Mouse (Mus musculus) megakaryocyte, embryonic 14.5 days (primary cell): ENCODE results near the gene Dph2. TPM values are rescaled to one million over a fixed set of nuclear protein-coding genes. Genes with fewer than 3 reads are reported as not detected.

Experiments
- H3K27me3 ChIP-seq: replicated peaks from 2 replicates; pipeline ENCODE3; 2012; ENCODE audit warnings: inconsistent platforms
- H3K36me3 ChIP-seq: replicated peaks from 2 replicates; pipeline ENCODE3; 2012; ENCODE audit warnings: low read length, inconsistent platforms, mixed read lengths
- H3K4me1 ChIP-seq: 2 replicates; pipeline ENCODE4 v1.6.1; 2012; ENCODE audit warnings: inconsistent platforms
- H3K4me3 ChIP-seq: replicated peaks from 2 replicates; pipeline ENCODE3; 2012; ENCODE audit warnings: moderate library complexity, mild to moderate bottlenecking, inconsistent platforms
- H3K9me3 ChIP-seq: 2 replicates; pipeline ENCODE4 v1.6.1; 2012; ENCODE audit warnings: inconsistent platforms
- FLI1 ChIP-seq: IDR thresholded peaks from 2 replicates; pipeline ENCODE4 v1.6.1; 2012; ENCODE audit warnings: low read length, inconsistent platforms, mixed read lengths
- GATA1 ChIP-seq: IDR thresholded peaks from 3 replicates; pipeline ENCODE4 v1.6.1; 2012; ENCODE audit warnings: mixed read lengths, low read length, inconsistent platforms, borderline replicate concordance
- polyA plus RNA-seq: library from polyadenylated mRNA; stranded (reverse); fragments of >175 nt; gene quantifications from 2 replicates; pipeline ENCODE4 v1.2.3, GENCODE M21; 2012; ENCODE audit warnings: low replicate concordance; ENCODE audit not compliant: insufficient read depth

Gene Dph2
- polyA plus RNA-seq, 1 experiment: 3.1 TPM

- H3K4me3 ChIP-seq: no peak overlapping the region
- TF ChIP-seq GATA1: no peak
- H3K36me3 ChIP-seq: peaks cover 4% of the 10 kb centered on the region
- no peaks in the 10 kb centered on the region for H3K4me1 ChIP-seq
- H3K9me3 ChIP-seq: no peaks in the 10 kb centered on the region
- peaks cover 79% of the 10 kb centered on the region for H3K27me3 ChIP-seq
Observed at GRCm38 (mm10) chr4:117845316-117845715, 46.5 kb downstream of the Dph2 start.

DNA sequence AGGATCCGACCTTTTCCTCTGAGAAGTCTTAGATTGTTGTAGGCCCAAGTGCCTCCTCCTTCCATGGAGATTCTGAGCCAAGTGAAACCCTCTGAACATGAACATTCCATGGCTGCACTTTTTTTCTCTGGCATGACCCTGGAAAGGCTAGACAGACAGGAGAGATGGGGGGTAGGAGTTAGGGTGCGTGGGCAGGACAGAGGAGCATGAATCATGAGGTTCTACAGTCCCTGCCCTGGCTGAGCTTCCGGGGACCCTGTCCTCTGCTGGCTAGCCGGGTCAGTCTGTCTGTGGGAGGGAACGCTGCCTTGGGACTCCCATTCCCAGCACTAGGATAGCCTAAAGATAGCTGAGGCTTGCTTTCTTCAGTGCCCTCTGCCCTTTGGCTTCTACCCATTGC is 47.4 kb downstream of the Dph2 start:
- Histone ChIP-seq H3K9me3 (no peaks in the 10 kb centered on the region), H3K27me3 (peaks cover 76% of the 10 kb centered on the region), H3K4me3 (no peak overlapping the region), H3K36me3 (peaks cover 4% of the 10 kb centered on the region), H3K4me1 (0 out of 2 replicates have a peak, but pooled peaks cover under 1% of the 10 kb centered on the region)
- TF ChIP-seq GATA1 (no peak), FLI1 (no peak)

DNA sequence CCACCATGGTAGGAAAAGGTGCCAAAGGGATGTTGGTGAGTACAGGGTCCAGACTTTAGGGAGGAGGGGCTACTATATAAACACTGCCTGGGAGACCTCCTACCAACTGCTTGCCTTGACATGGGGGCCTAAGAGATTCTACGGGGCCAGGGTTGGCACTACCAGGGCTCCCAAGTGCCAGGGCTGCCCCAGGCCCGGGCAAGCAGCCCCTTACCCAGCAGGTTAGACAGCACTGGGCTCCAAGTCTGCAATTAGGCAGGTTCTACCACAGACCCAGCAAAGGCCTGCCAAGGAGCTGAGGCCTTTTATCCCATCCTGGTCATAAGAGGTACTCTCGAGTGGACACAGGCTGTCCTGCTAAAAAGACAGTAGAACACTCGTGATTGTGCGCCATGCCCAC is 48.7 kb downstream of the Dph2 start:
- no peak for TF ChIP-seq GATA1
- no peak for TF ChIP-seq FLI1
- Histone ChIP-seq H3K4me3 (no peak overlapping the region), H3K4me1 (peaks cover 10% of the 10 kb centered on the region), H3K36me3 (peaks cover 4% of the 10 kb centered on the region), H3K27me3 (peaks cover 70% of the 10 kb centered on the region), H3K9me3 (no peaks in the 10 kb centered on the region)

- peaks cover 22% of the 10 kb centered on the region for H3K4me1 ChIP-seq
- H3K9me3 ChIP-seq: no peaks in the 10 kb centered on the region
- peaks cover 68% of the 10 kb centered on the region for H3K27me3 ChIP-seq
- no peak for TF ChIP-seq FLI1
- TF ChIP-seq GATA1: no peak
- no peak overlapping the region for H3K4me3 ChIP-seq
- peaks cover 4% of the 10 kb centered on the region for H3K36me3 ChIP-seq
Observed at GRCm38 (mm10) chr4:117841566-117841965, 50.3 kb downstream of the Dph2 start.

DNA sequence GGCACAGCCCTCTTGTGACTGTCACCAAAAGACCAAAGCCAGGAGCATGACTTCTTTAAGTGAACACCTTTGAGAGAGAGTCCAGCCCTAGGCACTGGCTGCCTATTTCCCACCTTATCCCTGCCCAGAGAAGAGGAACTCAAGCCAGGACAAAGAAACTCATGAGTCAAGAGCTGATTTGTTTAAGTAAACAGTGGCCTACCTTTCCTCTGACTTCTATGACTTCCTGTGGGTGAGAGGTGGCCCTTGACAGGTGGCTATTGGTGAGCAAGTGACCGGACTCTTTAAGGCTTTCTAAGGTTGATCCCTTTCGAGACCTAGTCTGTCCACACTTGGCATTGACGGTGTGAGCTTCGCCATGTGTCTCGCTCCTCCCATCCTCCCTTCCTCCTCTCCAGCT is 51.0 kb downstream of the Dph2 start:
- TF ChIP-seq GATA1 (no peak), FLI1 (no peak)
- Histone ChIP-seq H3K4me3 (no peak overlapping the region), H3K9me3 (no peaks in the 10 kb centered on the region), H3K36me3 (peaks cover under 1% of the 10 kb centered on the region), H3K4me1 (peaks cover 28% of the 10 kb centered on the region), H3K27me3 (peaks cover 67% of the 10 kb centered on the region)

DNA sequence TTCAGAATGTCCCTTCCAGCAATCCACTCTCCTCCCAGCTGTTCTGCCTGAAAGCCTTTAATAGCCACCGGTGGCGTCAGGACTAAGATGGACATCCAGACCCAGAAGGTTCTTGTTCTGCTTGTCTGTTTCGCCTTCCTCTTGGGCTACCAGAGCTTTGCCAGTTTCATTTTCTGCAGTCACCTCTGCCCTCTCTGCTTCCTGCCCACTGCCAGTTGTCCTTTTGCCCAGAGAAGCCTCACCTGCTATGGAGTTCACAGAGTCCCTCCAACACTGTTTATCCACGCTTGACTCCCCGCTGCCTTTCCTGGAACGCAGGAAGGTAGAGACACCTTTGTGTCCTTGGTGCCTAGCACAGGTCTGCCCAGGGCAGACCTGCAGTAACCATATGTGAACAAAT is 52.5 kb downstream of the Dph2 start:
- H3K4me1 ChIP-seq: peaks cover 42% of the 10 kb centered on the region
- H3K27me3 ChIP-seq: peaks cover 69% of the 10 kb centered on the region
- no peaks in the 10 kb centered on the region for H3K9me3 ChIP-seq
- no peak for TF ChIP-seq GATA1
- TF ChIP-seq FLI1: no peak
- no peak overlapping the region for H3K4me3 ChIP-seq
- H3K36me3 ChIP-seq: no peaks in the 10 kb centered on the region

Other genes with a start within 250 kb of the Dph2 start
- 7.7 and 22.5 TPM in 2 replicates for gene Dmap1, start 209.8 kb downstream of the Dph2 start, polyA plus RNA-seq
- gene Gm12845, start 167.6 kb downstream of the Dph2 start, polyA plus RNA-seq: not detected in 2 replicates
- gene Klf17, start 126.4 kb downstream of the Dph2 start, polyA plus RNA-seq: not detected in 2 replicates
- 8.5 and 9.7 TPM in 2 replicates for gene Slc6a9, start 57.5 kb downstream of the Dph2 start, polyA plus RNA-seq
- not detected in 2 replicates for gene Ccdc24, start 19.5 kb downstream of the Dph2 start, polyA plus RNA-seq
- gene B4galt2, start 8.5 kb downstream of the Dph2 start, polyA plus RNA-seq: 1.5 TPM in 1 of 2 replicates, not detected in the other
- 395 and 493 TPM in 2 replicates for gene Atp6v0b, start 4.7 kb downstream of the Dph2 start, polyA plus RNA-seq
- 7.4 and 13.2 TPM in 2 replicates for gene Ipo13, start 23.0 kb upstream of the Dph2 start, polyA plus RNA-seq
- 0.74 TPM in 1 of 2 replicates, not detected in the other for gene Artn, start 37.7 kb upstream of the Dph2 start, polyA plus RNA-seq
- gene St3gal3, start 242.9 kb upstream of the Dph2 start, polyA plus RNA-seq: 6.7 and 17.4 TPM in 2 replicates